Mouse (Mus musculus): ENCODE measurements around the gene Krtap28-13. TPM values are rescaled to one million over a fixed set of nuclear protein-coding genes. Genes with fewer than 3 reads are reported as not detected.
A peak's percentile ranks its signal among the peaks of the same experiment; 100 is the strongest.

The Krtap28-13 gene
- total RNA-seq (2014; fragmentation: Nextera tagmentation), result not detected in 2 replicates
- total RNA-seq (2017), result not detected in 2 replicates

- no peak for ATAC-seq (replicated peaks; ENCODE audit: low FRiP score, low TSS enrichment, poor library complexity, severe bottlenecking)
Measured at GRCm38 (mm10) chr1:83060643-83061042, at the start of gene Krtap28-13. Gene Krtap28-13 (plus strand): TSS chr1:83060930.

- ATAC-seq (replicated peaks; ENCODE audit: low FRiP score, low TSS enrichment, poor library complexity, severe bottlenecking), result no peak
Measured at GRCm38 (mm10) chr1:83014477-83014876, 46.3 kb upstream of the Krtap28-13 start.

DNA sequence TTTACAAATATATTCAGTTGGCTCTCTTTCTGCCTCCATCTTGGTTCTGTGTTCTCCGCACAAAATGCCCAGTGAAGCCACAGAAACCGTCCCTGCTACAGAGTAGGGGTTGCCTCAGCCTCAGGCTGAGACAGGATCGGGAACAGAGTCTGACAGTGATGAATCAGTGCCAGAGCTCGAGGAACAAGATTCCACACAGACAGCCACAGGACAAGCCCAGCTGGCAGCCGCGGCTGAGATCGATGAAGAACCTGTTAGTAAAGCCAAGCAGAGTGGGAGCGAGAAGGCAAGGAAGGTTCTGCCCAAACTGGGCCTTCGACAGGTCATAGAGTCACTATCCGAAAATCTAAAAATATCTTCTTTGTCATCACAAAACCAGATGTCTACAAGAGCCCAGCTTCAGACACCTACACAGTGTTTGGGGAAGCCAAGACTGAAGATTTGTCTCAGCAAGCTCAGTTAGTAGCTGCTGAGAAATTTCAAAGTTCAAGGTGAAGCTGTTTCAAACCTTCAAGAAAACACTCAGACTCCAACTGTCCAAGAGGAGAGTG is 45.3 kb upstream of the Krtap28-13 start:
- no peak for ATAC-seq (replicated peaks; ENCODE audit: low FRiP score, low TSS enrichment, poor library complexity, severe bottlenecking)

- no peak for ATAC-seq (replicated peaks; ENCODE audit: low FRiP score, low TSS enrichment, poor library complexity, severe bottlenecking)
Measured at GRCm38 (mm10) chr1:83016556-83016955, 44.2 kb upstream of the Krtap28-13 start.

GRCm38 (mm10) chr1:83031950-83032349 is 28.8 kb upstream of the Krtap28-13 start:
- no peak for ATAC-seq (replicated peaks; ENCODE audit: low FRiP score, low TSS enrichment, poor library complexity, severe bottlenecking)

GRCm38 (mm10) chr1:83032508-83032907 is 28.2 kb upstream of the Krtap28-13 start:
- no peak for ATAC-seq (replicated peaks; ENCODE audit: low FRiP score, low TSS enrichment, poor library complexity, severe bottlenecking)

DNA sequence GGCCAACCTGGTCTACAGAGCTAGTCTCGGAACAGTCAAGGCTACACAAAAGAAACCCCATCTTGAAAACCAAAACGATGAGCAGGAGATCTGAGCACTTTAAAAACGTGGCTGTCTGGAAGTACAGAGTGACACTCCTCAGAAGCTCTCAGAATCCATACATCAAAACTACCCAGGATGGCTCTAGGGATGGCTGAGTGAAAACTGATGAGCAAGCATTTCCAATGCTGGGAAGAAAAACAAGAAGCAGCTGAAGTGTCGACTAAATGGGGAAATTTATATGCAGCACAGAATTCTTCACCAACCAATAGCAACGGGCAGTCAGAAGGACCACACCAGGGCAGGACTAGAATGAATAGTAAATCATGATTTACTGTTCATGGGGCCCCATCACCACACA is 26.2 kb upstream of the Krtap28-13 start:
- no peak for ATAC-seq (replicated peaks; ENCODE audit: low FRiP score, low TSS enrichment, poor library complexity, severe bottlenecking)

DNA sequence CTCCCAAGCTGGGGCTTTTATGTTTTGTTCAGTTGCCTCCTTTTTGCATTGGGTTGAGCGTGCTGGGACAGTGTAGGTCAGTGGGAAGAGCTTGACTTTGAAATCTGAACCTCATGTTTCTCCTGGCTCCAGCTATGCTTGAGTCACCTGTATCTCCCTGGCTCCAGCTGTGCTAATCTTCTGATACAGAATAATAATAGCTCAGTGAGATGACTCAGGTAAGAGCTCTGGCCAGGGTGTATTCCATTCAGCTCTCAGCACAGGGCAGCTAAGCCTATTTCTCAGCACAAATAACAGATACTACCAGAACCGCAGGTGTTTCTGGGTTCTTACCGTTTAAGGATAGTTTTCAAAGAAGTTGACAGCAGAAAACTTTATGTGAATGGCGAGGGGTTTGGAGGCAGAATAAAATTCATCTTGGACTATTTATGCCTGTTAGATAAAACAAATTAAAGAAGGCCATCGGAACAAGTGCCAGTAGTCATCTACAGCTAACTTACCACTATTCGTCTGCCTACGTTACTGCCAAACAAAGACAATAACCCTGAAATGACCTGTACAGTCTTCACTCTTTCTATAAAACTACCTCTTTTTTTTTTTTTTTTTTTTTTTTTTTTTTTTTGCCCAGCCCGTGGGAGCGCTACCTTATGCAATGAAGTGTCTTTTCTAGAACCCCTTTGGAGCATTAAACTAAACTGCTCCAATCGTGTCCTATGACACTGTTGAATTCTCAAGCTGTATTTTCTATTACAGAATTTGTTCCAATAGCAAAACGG is 23.6 kb upstream of the Krtap28-13 start:
- ATAC-seq (replicated peaks; ENCODE audit: low FRiP score, low TSS enrichment, poor library complexity, severe bottlenecking), result no peak

DNA sequence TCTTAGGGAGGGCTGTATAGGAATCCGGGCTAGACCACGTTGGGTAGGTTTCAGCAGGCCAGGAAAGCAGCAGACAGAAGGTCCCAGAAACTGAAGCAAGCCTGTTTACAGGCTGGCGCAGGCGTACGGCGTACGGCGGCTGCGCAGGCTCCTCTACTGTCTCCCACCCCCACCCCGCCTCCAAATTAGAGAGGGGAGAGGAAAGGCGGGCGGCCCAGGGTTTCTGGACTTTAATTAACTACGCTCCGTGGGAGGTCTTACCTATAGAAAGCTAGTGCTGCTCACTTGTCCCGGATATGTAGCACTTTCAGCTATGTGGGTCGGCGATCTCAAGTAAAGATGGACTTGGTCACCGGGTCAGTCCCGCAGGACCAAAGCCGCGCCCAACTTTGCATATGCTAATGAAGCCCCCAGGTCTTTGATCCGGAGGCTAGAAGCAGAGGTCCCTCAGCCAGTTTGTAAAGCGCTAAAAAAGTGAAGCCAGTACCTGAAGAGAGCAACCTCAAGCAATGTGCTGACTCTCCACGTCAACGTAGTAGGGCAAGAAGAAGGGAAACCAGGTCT is 22.5 kb upstream of the Krtap28-13 start, which contains the start of gene Slc19a3:
Gene Slc19a3, minus strand, starts transcription at position 340 of the 564 bp plus-strand sequence.
- peak; percentile 52; the same call in 1 of the 2 replicates for ATAC-seq (replicated peaks; ENCODE audit: low FRiP score, low TSS enrichment, poor library complexity, severe bottlenecking)

DNA sequence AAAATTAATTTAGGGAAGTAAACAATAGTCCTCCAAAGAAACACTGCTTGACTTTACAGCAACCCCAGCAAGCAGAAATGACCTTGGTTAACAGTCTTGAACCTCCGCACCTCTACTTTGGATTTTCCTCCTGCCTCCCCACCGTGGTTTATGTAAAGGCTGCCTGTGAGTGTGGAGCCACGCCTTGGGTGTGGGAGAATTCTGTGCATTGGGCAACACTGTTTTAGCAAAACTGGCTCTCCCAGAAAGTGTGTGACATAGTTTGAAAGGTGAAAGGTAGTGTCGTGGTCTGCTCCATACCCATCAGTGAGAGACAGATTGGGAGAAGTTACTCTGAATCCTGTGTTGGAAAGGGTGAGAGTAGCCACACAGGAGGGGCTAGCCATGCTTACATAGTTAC is 21.6 kb upstream of the Krtap28-13 start:
- no peak for ATAC-seq (replicated peaks; ENCODE audit: low FRiP score, low TSS enrichment, poor library complexity, severe bottlenecking)

DNA sequence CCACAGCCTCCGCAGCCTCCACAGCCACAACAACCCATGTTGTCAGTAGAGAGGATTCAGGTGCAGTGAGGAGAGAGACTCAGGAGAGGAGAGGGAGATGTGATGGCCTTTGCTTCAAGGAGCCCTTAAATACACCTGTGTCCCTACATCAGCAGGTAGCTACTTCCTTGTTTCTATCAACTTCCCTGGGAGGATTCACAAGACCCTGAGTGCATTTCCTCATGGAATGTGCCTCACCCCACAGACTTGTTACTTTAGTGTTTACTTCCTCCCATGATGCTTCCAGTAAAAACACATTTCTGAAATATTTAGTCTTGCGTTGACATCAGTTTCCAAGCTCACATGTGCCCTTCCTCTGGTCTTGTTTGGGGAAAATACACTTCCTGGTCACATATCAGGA is 18.4 kb upstream of the Krtap28-13 start, which contains the start of gene Krtap28-10:
Gene Krtap28-10, minus strand, starts transcription at position 101 of the 400 bp plus-strand sequence.
- no peak for ATAC-seq (replicated peaks; ENCODE audit: low FRiP score, low TSS enrichment, poor library complexity, severe bottlenecking)

DNA sequence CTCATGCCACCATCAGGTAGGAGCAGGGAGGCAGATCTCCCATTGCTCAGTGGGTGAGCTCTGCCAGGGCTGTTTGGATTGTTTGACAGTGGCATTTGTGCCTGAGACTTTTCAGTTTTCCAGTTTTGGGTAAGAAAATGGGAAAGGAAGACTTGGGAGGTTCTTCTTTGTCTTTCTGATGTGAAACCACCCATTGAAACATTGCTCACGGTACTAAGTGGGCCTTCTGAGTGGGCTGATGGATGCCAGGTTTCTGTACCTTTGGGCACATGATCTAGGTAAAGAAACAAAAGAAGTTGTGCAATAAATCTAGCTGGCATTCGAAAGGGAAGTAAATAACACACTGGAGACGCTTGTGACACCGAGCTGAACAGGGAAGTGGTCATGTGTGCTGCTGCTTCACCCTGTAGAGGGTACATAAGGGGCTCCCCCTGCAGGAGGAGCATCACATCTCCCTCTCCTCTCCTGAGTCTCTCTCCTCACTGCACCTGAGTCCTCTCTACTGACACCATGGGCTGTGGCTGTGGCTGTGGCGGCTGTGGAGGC is 15.8 kb upstream of the Krtap28-13 start, which contains the start of gene Gm47969:
Gene Gm47969, plus strand, starts transcription at position 51 of the 546 bp plus-strand sequence.
- no peak for ATAC-seq (replicated peaks; ENCODE audit: low FRiP score, low TSS enrichment, poor library complexity, severe bottlenecking)

- no peak for ATAC-seq (replicated peaks; ENCODE audit: low FRiP score, low TSS enrichment, poor library complexity, severe bottlenecking)
Measured at GRCm38 (mm10) chr1:83058481-83058880, 2.2 kb upstream of the Krtap28-13 start.

GRCm38 (mm10) chr1:83059278-83059677 is 1.5 kb upstream of the Krtap28-13 start, which contains the start of gene A030005K14Rik:
Gene A030005K14Rik (minus strand): TSS chr1:83059378.
- ATAC-seq (replicated peaks; ENCODE audit: low FRiP score, low TSS enrichment, poor library complexity, severe bottlenecking), result no peak

DNA sequence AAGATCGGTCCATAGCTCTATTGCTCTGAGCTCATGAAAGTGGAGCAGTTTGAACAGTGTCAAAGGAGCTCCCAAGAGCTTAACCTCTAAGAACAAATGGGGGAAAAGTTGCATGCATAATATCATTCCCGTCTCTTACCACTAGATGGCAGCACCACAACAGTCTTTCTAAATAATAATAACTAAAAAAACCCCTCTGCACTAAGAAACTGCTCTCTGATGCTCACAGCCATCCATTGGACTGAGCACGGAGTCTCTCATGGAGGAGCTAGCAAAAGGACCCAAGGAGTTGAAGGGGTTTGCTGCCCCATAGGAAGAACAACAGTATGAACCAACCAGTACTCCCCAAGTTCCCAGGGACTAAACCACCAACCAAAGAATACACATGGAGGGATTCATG is 4.1 kb downstream of the Krtap28-13 start:
- ATAC-seq (replicated peaks; ENCODE audit: low FRiP score, low TSS enrichment, poor library complexity, severe bottlenecking), result no peak

GRCm38 (mm10) chr1:83066577-83066976 is 5.8 kb downstream of the Krtap28-13 start:
- ATAC-seq (replicated peaks; ENCODE audit: low FRiP score, low TSS enrichment, poor library complexity, severe bottlenecking), result no peak

DNA sequence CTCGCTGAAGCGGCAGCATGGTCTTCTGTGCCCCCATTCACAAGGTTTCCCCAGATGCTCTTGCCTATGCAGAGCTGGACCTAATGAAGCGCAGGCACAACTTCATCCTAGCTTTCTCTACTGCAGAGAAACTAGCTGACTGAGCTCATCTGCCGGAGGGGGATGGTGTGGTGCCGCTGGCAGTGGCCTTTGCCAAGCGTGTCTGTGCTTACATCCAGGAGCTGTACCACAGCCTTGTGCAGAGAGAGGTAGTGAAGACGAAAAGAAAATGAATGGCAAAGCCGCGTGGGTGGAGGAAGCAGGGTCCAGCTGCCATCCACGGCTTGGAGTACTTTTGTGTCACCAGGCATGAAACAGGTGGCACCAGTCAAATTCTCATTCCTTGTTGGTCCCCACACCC is 6.5 kb downstream of the Krtap28-13 start:
- ATAC-seq (replicated peaks; ENCODE audit: low FRiP score, low TSS enrichment, poor library complexity, severe bottlenecking), result no peak

GRCm38 (mm10) chr1:83075526-83076189 is 14.9 kb downstream of the Krtap28-13 start:
- ATAC-seq (replicated peaks; ENCODE audit: low FRiP score, low TSS enrichment, poor library complexity, severe bottlenecking), result no peak

DNA sequence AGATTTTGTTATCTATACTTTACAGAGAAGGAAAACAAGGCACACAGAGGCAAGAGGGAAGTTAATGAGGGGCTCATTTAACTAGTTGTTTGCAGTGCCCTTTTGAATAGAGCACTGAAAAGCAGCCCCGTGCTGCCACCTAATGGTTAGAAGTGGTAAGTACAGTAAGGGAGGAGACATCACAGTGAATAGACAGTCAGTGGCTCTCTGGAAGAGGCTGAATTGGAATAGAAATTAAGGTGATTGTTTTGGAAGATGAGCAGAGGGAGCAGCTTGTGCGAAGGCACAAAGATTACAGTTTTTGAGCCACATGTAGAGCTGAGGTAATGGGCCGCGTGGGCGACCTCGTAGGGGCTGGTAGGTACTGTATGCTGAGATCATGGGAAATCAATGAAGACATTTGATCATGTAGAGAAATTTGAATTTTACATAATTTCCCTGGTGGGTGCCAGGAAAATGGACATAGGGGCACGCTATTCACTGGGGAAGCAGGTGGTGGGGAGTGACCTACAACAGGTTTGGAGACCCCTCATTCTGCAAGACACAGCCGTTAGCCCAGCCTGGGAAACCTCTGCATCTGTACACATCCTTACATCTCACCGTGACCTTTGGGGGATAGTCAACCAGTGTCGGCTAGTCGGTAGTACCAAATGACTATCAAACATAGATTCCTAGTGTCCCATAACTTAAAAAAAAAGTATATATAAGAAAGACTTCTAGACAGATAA is 15.6 kb downstream of the Krtap28-13 start:
- ATAC-seq (replicated peaks; ENCODE audit: low FRiP score, low TSS enrichment, poor library complexity, severe bottlenecking), result peak; percentile 90
